Mouse (Mus musculus) heart, embryonic 13.5 days (tissue): ENCODE measurements around the gene Pbx1. TPM values are rescaled to one million over a fixed set of nuclear protein-coding genes. Genes with fewer than 3 reads are reported as not detected.

ENCODE experiments used
- ATAC-seq: fragments of 200-750 bp; cut with Nextera tagmentation; 2 replicates; pipeline ENCODE4 v1.8.0; 2017; ENCODE audit warnings: moderate TSS enrichment; ENCODE audit not compliant: insufficient number of reproducible peaks, low FRiP score, low TSS enrichment; ENCODE audit errors: extremely low read depth
- H3K27ac ChIP-seq: fragments of 300-500 bp; sonication (generic); replicated peaks from 2 replicates; pipeline ENCODE4 v1.5.1; 2015; ENCODE audit warnings: moderate library complexity, mild to moderate bottlenecking, inconsistent platforms
- H3K27me3 ChIP-seq: fragments of 300-500 bp; sonication (generic); replicated peaks from 2 replicates; pipeline ENCODE4 v1.6.1; 2015; ENCODE audit warnings: mild to moderate bottlenecking, inconsistent platforms
- H3K36me3 ChIP-seq: fragments of 300-500 bp; sonication (generic); 2 replicates; pipeline ENCODE4 v1.6.1; 2015; ENCODE audit warnings: mild to moderate bottlenecking, inconsistent platforms
- H3K4me1 ChIP-seq: fragments of 300-500 bp; sonication (generic); 2 replicates; pipeline ENCODE4 v1.6.1; 2015; ENCODE audit warnings: inconsistent platforms
- H3K4me2 ChIP-seq: fragments of 300-500 bp; sonication (generic); 2 replicates; pipeline ENCODE4 v1.6.1; 2015; ENCODE audit warnings: inconsistent platforms, mild to moderate bottlenecking, moderate library complexity
- H3K4me3 ChIP-seq: fragments of 300-500 bp; sonication (generic); 2 replicates; pipeline ENCODE4 v1.5.1; 2015; ENCODE audit warnings: moderate library complexity, mild to moderate bottlenecking, inconsistent platforms
- H3K9ac ChIP-seq: fragments of 300-500 bp; sonication (generic); 2 replicates; pipeline ENCODE4 v1.6.1; 2015; ENCODE audit warnings: inconsistent platforms, mild to moderate bottlenecking, moderate library complexity
- H3K9me3 ChIP-seq: fragments of 300-500 bp; sonication (generic); 2 replicates; pipeline ENCODE4 v1.6.1; 2016; ENCODE audit warnings: inconsistent platforms
- WGBS: fragments of 180-500 bp; shearing (Covaris S2); methylation state at CpG from one replicate; pipeline ENCODE4 v1.1.7; 2015; ENCODE audit warnings: mixed read lengths; 5-methylcytosine and 5-hydroxymethylcytosine counted together
- polyA plus RNA-seq: library from polyadenylated mRNA; unstranded; fragments of >200 nt; fragmentation: Nextera tagmentation; extraction: Ambion mirVana; gene quantifications from 2 replicates; pipeline ENCODE4 v1.2.1, GENCODE M21; 2015

The Pbx1 gene
- polyA plus RNA-seq, 1 experiment from 2014 or later: 23.2 TPM

GRCm38 (mm10) chr1:168215896-168216747, 215.9 kb downstream of the Pbx1 start:
- Histone ChIP-seq H3K4me2 (no peak overlapping the region), H3K36me3 (no peaks in the 10 kb centered on the region), H3K9ac (peak overlapping the region; percentile 47), H3K4me3 (no peak overlapping the region), H3K27me3 (no peaks in the 10 kb centered on the region), H3K9me3 (no peaks in the 10 kb centered on the region), H3K4me1 (peaks cover 71% of the 10 kb centered on the region), H3K27ac (peak overlapping the region; percentile 45)
- WGBS: 69% methylated on average over 17 of the region's 17 CpGs
- no peak for ATAC-seq

DNA sequence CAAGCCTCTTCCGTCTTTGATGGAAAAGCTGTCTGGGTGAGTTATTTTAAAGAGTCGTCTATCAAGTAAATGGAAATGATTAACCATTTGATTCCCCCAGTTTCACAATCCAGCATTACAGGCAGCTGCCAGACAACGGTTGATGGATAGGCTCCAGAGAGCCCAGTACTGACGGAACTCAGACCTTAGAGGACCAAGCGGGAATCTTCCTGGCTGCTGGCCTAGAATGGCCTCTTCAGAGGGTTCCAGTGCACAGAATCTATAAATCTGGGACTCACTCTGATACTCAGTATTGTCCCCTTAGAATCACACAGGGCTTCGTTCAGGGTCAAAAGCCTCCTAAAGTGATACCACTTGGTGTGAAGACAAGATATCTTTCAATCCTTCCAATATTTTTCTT, 216.6 kb downstream of the Pbx1 start:
- Histone ChIP-seq H3K9ac (peak overlapping the region; percentile 33), H3K4me2 (no peak overlapping the region), H3K27me3 (no peaks in the 10 kb centered on the region), H3K27ac (peak overlapping the region; percentile 45; the same call in 1 of the 2 replicates), H3K4me3 (no peak overlapping the region), H3K9me3 (no peaks in the 10 kb centered on the region), H3K4me1 (peaks cover 67% of the 10 kb centered on the region), H3K36me3 (no peaks in the 10 kb centered on the region)
- no peak for ATAC-seq
- WGBS: 49% methylated on average over 6 of the region's 6 CpGs

DNA sequence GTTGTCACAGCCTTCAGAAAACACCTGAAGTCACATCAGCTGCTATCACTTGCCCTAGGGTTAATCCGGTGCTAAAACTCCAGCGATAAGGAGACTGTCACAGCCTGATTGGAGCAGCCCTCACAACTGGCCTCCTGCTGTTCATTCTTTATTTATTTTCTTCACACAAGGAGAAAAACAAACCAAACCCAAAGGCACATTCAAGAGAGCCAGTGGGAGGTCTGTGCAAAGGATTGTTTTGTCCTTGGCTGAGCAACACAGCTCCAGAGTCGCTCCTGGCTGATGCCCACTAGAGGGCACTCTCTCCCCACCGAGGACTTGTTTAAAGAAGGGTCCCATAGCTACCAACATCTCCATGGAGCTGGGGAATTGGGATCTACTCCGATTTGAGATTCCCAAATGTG, 218.0 kb downstream of the Pbx1 start:
- H3K27me3 ChIP-seq: no peaks in the 10 kb centered on the region
- WGBS: 7% methylated on average over 5 of the region's 5 CpGs
- 0 out of 2 replicates have a peak overlapping the region, but pooled peaks have one; percentile 17 for H3K9ac ChIP-seq
- no peak for ATAC-seq
- peaks cover 53% of the 10 kb centered on the region for H3K4me1 ChIP-seq
- no peak overlapping the region for H3K27ac ChIP-seq
- no peak overlapping the region for H3K4me3 ChIP-seq
- H3K4me2 ChIP-seq: peak overlapping the region; percentile 25
- H3K9me3 ChIP-seq: no peaks in the 10 kb centered on the region
- peaks cover 6% of the 10 kb centered on the region for H3K36me3 ChIP-seq

DNA sequence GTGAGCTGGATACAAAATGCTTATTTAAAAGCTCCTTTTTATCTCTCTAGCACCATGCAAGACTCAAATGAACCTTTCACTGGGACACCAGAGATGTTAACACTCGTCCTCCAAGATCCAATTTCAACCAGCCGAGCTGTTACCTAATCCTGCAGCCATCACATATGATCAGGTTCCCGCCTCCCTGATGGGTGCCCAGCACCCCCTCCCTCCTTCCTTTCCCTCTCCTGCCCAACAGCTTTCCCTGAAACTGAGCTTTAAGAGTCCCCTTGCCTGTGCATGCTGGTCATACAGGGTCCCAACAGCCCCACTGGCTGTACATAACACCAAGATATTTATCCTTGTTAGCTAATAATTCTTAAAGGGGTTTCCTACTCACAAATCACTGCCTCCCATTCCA, 218.5 kb downstream of the Pbx1 start:
- no peaks in the 10 kb centered on the region for H3K27me3 ChIP-seq
- H3K9me3 ChIP-seq: no peaks in the 10 kb centered on the region
- H3K36me3 ChIP-seq: peaks cover 11% of the 10 kb centered on the region
- H3K4me1 ChIP-seq: peaks cover 50% of the 10 kb centered on the region
- H3K27ac ChIP-seq: no peak overlapping the region
- no peak overlapping the region for H3K4me2 ChIP-seq
- H3K4me3 ChIP-seq: no peak overlapping the region
- no peak for ATAC-seq
- peak overlapping the region; percentile 24; the same call in 1 of the 2 replicates for H3K9ac ChIP-seq
- WGBS: 37% methylated on average over 3 of the region's 3 CpGs

DNA sequence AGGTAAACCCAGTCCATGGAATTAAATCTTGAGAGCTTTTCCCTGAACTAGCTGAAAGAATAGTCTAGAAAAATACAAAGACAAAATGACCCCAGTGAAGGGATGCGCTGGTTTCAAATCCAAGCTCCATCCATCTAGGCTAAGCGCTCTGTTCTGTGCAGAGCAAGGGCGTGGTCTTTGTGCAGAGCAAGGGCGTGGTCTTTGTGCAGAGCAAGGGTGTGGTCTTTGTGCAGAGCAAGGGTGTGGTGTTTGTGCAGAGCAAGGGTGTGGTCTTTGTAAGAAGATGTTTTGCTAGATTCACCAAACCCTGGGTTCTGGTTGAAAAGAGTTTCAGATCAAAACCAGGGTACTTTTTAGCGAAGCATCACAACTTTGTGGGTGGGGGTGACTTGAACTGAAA, 221.7 kb downstream of the Pbx1 start:
- 87% methylated on average over 5 of the region's 5 CpGs for WGBS
- H3K4me1 ChIP-seq: peaks cover 26% of the 10 kb centered on the region
- H3K4me2 ChIP-seq: no peak overlapping the region
- no peak for ATAC-seq
- no peak overlapping the region for H3K27ac ChIP-seq
- peaks cover 40% of the 10 kb centered on the region for H3K36me3 ChIP-seq
- no peaks in the 10 kb centered on the region for H3K27me3 ChIP-seq
- H3K9ac ChIP-seq: no peak overlapping the region
- no peaks in the 10 kb centered on the region for H3K9me3 ChIP-seq
- H3K4me3 ChIP-seq: no peak overlapping the region

DNA sequence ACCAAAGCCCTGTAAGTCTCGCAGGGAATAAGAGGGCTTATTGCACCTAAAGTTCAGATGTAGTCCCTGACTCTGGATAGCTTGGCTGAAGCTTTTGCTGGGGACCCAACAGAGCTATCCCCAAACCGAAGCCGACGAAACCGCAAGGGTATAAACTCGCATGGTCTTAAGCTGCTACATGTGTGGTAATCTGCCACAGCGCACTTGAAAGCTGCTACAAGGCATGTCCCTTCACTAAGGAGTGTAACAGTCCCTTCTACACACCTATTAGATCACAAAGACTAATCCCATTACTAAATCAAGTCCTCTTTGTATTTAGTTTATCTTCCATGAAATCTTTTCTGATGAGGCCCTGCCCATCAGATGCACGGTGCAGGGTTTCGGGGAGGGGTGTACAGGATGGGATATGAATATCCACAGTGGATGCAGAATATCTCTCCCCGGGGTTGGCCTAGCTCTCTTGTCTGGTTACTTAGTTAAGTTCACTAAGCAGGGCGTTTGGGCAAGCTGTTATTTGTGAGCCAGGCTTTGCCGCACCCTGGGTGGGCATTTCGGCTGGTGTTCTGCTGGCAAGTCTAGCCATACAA, 231.4 kb downstream of the Pbx1 start:
- peaks cover 25% of the 10 kb centered on the region for H3K4me1 ChIP-seq
- WGBS: 94% methylated on average over 13 of the region's 13 CpGs
- ATAC-seq: no peak

DNA sequence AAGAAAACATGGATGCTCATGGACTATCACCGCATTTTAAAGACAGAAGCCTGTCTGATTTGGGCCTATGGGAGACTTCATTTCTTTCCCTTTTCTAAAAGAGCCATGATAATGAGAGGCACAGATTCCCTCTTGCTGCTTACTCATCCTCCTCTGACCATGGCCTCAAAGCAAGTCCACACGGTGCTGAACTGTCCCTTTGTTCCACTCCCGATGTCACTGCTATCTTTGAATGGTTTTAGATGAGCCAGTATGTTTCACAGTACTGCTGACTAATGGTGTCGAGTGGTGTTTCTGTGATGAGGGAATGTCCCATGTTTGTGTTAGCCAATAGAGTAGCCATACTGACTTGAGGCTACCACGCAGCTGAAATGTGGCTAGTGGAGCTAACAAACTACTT, 233.8 kb downstream of the Pbx1 start:
- no peak overlapping the region for H3K4me2 ChIP-seq
- H3K4me1 ChIP-seq: peaks cover 25% of the 10 kb centered on the region
- H3K9ac ChIP-seq: no peak overlapping the region
- no peaks in the 10 kb centered on the region for H3K27me3 ChIP-seq
- no peaks in the 10 kb centered on the region for H3K9me3 ChIP-seq
- 0 out of 2 replicates have a peak overlapping the region, but pooled peaks have one; percentile 5 for H3K27ac ChIP-seq
- ATAC-seq: no peak
- WGBS: 67% methylated on average over 5 of the region's 5 CpGs
- H3K4me3 ChIP-seq: no peak overlapping the region
- H3K36me3 ChIP-seq: peaks cover 69% of the 10 kb centered on the region

More for the DNA sequence above, 231.4 kb downstream of the Pbx1 start:
- no peak overlapping the region for H3K9ac ChIP-seq
- H3K27me3 ChIP-seq: no peaks in the 10 kb centered on the region
- no peaks in the 10 kb centered on the region for H3K9me3 ChIP-seq
- no peak overlapping the region for H3K4me3 ChIP-seq
- H3K4me2 ChIP-seq: no peak overlapping the region
- H3K36me3 ChIP-seq: peaks cover 50% of the 10 kb centered on the region
- H3K27ac ChIP-seq: no peak overlapping the region

GRCm38 (mm10) chr1:168197908-168198258, 234.2 kb downstream of the Pbx1 start:
- Histone ChIP-seq H3K27ac (0 out of 2 replicates have a peak overlapping the region, but pooled peaks have one; percentile 5), H3K27me3 (no peaks in the 10 kb centered on the region), H3K36me3 (peaks cover 69% of the 10 kb centered on the region), H3K9me3 (no peaks in the 10 kb centered on the region), H3K4me2 (no peak overlapping the region), H3K9ac (no peak overlapping the region), H3K4me1 (peaks cover 25% of the 10 kb centered on the region), H3K4me3 (no peak overlapping the region)
- ATAC-seq: no peak
- 71% methylated on average over 3 of the region's 3 CpGs for WGBS

GRCm38 (mm10) chr1:168197195-168197907, 234.7 kb downstream of the Pbx1 start:
- no peak overlapping the region for H3K27ac ChIP-seq
- H3K4me1 ChIP-seq: peaks cover 25% of the 10 kb centered on the region
- H3K4me2 ChIP-seq: no peak overlapping the region
- no peaks in the 10 kb centered on the region for H3K9me3 ChIP-seq
- WGBS: 67% methylated on average over 6 of the region's 6 CpGs
- no peak for ATAC-seq
- H3K36me3 ChIP-seq: peaks cover 68% of the 10 kb centered on the region
- H3K9ac ChIP-seq: no peak overlapping the region
- H3K27me3 ChIP-seq: no peaks in the 10 kb centered on the region
- H3K4me3 ChIP-seq: no peak overlapping the region

- Histone ChIP-seq H3K27me3 (no peaks in the 10 kb centered on the region), H3K9ac (no peak overlapping the region), H3K4me2 (no peak overlapping the region), H3K36me3 (peaks cover 50% of the 10 kb centered on the region), H3K9me3 (no peaks in the 10 kb centered on the region), H3K27ac (no peak overlapping the region), H3K4me1 (peaks cover 14% of the 10 kb centered on the region), H3K4me3 (no peak overlapping the region)
- ATAC-seq: no peak
- WGBS: 93% methylated on average over 7 of the region's 7 CpGs
These were observed 238.7 kb downstream of the Pbx1 start for GRCm38 (mm10) chr1:168193364-168193763.

DNA sequence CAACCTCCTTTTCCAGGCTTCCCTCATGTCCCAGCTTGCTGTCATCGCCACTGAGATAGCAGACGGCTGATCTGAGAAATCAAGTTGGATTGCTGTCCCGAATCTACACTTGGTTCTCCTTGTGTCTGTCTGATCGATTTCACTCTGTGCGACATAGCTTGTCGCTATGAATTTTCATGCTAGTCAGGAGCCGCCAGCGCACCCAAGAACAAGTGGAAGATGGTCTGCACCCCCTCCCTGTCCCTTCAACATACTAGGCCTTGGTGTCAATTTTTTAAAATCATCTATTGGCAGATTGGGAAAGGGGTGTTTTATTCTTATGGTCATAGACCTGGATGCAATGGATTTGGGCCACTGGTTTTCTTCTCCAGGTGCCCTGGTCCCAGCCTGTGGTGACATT, 249.3 kb downstream of the Pbx1 start:
- ATAC-seq: no peak
- H3K4me3 ChIP-seq: no peak overlapping the region
- peaks cover 54% of the 10 kb centered on the region for H3K36me3 ChIP-seq
- no peak overlapping the region for H3K27ac ChIP-seq
- no peak overlapping the region for H3K4me2 ChIP-seq
- H3K9ac ChIP-seq: no peak overlapping the region
- H3K4me1 ChIP-seq: peaks cover 54% of the 10 kb centered on the region
- no peaks in the 10 kb centered on the region for H3K9me3 ChIP-seq
- H3K27me3 ChIP-seq: no peaks in the 10 kb centered on the region
- WGBS: 95% methylated on average over 8 of the region's 8 CpGs
